Mouse (Mus musculus) brain, embryonic 18.5 days (tissue): ENCODE measurements around the gene Nuak1.

ENCODE experiments used
- DNase-seq: peaks from one replicate; pipeline ENCODE4 v3.0.0-alpha.2; 2012; ENCODE audit warnings: low read depth, low spot score

The Nuak1 gene

DNA sequence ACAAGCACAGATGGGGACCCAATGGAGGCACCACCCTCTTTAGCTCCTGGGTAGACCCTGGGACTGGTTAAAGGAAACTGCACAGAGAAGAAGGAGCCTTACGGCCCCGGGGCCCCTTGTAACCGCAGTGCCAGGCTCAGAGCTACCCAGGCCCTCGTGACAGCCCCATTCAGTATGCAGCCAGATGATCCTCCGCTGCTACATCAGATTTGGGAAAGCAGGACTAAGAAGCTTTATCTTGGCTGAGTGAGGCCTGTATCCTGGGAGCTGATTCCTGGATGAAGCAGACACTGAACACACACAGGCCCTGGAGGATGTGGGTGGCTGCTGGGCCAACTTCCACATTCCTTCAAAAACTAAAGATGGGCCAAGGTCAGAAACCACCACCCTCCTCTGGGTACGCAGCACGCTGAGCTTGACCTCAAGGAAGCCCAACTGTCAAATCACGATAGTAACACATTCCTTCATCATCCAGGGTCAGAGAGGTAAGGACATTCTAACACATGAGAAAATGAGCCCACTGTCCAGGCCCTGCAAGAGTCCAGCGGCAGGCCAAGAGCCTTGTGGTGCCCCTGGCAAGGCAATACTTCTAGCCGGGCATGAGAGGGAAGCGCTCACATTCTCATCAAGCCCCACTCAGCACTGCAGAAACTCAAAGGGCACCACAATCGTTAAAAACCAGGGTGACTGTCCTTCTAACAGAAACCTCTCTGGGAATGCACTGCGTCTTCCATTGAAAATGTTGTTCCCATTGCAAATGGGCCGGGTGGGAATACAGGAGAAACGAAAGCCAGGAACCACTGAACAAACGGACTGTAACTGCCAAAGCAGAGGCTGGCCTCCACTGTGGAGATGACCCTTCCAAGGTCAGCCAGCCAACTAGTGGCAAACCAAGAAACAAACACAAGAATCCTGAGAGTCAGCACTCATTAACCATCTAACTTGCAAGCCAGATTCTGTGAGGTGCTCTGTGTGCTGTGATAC, 29.0 kb downstream of the Nuak1 start:
- no peak for DNase-seq

DNA sequence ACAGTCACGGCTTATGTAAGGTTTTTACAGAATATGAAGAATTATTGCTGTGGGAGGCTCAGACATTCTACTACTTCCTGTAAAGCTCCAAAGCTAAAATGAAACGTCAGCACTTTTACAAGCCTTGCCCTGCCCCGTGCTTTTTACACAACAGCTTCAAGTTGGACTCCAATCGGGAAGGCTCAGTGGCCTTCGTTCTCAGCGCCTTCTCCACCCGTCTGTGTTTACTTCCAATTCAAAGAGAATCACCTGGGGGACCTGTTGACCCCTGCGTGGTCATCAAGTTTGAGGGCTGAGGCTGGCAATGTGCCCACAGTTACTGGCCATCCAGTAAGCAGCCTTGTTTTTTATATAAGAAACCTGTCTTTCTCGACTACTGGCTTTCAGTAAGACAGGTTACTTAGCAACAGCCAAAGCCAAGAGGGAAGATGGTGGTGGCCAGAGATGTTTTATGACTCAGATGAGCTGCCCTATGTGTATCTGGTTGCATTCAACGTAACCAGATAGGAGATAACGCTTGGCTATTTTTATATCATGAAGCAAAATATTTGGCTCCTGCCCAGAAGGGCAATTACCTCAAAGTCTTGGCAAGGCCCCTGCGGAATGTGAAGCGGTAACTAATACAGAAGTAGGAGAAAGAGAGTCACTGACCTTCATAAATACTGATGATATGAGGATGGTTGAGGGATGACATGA, 31.3 kb downstream of the Nuak1 start:
- no peak for DNase-seq

DNA sequence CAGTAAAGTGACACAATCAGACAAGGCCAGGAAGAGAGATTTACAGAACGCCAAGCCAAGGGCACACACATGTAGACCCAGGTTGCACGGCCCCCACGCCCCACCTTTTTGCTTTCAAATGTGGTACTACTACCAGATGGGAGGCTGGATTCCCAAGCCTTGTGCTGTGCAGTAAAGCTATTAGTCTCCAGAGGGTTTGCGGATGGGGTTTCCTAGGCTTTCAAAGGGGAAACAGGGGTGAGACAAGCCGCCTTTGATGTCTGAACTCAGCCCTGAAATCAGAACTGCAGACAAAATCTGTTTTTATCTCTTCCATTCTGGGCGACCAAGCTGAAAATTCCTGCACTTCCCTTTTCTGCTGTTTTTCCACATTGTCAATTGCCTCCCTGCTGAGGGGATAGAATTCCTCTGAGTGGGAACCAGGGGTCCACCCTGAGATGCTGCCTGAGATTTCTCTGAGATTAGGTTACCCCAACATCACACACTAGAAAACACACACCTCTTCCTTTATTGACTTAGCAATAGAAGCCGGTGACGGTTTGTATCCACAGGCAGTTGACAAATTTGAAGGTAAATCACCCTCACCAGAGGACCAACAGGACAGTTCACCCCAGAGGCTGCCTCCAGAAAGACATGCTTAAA, 35.1 kb downstream of the Nuak1 start:
- no peak for DNase-seq

DNA sequence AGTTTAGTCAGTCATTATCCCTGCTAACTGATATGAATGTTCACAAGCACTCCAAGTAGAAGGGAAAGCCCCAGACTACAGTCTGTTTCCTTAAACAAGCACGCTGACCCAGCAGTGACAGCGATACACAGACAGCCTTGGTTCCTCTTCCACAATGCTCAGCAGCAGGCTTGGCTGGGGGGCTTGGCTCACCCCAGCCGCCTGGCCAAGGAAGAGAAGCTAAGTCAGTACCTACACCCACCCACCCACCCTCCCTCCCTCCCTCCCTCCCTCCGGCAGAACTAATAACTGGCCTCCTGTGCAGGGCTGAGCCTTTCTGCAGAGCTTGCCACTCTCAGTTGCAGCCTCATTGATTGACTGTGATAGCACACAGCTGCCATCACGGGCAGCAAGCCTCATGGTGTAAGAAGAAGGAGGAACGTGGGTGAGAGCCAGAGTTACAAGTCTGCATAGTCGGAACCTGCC, 38.5 kb downstream of the Nuak1 start:
- no peak for DNase-seq

DNA sequence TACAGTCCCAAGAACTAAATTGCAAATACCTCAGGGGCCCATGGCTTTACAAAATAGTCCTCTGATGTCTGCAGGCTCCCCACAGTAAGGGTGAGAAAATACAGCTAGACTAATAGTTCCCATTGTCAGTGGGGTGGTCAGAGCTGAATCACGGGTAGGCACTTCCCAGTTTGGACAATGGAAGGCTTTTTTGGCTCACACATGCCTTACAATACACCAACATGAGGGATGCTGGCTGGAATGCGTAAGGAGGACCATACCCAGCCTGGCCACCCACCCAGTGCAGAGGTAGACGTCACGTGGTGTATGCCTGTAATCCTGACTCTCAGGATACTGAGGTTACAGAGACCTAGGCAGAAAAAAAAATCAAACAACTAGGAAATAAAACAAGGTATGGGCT, 39.2 kb downstream of the Nuak1 start:
- DNase-seq, result no peak

DNA sequence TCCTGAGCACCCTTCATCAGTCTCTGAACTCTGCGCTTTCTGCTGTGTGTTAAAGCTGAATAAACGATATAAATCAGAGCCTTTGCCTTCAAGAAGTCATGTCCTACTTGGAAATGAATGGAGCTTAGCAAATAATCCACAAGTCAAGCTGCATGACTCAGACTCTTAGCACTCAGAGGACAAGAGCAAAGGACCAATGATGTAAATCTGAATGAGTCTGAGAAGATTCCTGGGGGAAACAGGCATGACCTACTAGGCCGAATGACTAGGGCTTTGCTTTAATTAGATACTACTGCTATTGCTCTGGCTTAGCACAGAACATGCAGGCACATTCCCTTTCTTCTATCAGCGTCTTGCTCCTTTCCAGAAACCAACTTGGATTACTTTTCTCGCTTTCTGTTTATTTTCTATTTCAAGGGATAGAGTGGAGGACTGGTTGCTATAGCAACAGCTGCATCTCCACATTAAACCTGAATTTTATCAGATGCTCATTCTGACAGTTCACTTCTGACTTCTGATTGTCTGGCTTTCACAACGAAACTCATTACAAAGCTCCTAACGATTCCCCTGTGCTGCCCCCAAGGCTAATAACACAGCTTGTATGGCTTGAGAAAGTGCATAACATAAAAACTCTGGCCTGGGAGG, 40.2 kb downstream of the Nuak1 start:
- DNase-seq, result no peak

DNA sequence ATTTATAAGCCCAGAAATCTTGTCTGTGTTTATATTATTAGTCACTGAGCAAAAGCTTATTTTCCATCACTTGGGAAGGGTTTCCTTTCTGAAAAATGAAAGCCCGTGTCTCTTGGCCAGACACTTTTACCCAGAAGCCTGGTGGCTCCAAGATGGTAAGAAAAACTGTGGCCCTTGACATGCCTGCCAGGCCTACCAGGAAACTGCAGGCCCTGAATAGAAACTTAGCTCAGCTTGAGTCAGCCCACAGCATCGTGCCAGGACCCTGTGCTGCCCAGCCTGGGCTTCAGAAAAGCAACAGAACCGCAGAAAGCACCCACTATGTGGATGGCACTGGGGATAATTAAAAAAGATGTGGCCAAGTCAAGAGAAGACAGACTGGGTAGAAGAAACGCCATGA, 43.1 kb downstream of the Nuak1 start:
- no peak for DNase-seq

DNA sequence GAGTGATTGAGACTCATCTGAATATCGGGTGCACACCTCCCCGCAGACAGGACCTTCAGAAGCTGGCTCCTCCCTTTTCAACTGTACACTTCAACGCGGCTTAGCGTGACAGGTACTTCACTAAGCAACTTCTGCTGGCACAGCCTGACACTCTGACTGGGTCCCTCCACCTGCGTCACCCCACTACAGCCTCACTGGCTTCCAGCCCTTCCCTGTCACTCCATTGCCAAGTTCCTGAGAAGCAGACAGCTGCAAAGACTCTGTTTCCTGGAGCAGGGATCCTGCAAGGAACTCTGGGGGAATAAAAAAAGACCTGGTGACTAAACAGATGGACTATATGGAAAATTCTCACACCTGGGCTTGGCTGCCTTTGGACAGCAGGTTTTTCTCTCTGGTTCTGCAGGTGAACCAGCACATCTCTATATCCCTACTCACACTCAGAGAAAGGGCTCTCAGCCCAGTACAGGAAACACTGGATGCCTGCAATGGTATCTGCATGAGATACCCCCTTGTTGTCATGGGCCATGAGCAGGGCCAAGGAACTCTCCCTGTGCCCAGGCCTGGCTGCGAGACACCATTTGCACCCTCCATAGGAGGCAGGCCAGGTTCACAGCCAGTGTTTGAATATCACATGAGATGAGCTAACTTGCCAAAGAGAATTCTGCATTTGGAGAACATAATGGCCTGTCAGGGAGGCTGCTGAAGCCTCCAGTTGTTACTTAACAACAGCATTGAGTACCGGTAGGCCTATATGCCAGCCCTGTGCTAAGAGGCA, 44.3 kb downstream of the Nuak1 start:
- DNase-seq, result no peak

DNA sequence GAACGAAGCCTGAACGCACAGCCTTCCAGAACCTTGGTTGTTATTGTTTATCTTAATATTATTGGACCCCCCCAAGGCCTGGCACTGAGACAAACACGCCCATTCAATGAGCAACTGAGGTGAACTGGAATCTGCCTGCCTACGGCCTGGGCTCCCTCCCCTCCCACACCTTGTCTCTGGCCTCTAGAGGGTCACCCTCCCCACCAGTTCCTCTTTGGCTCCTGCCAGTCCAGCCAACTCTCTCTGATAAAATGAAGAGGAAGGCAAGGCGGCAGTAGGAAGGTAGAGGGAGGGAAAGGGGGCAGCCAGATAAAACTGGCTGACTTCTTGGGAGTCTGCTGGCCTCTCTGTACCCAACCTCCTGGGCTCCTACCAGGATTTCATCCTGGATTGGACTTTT, 45.1 kb downstream of the Nuak1 start:
- DNase-seq, result no peak

DNA sequence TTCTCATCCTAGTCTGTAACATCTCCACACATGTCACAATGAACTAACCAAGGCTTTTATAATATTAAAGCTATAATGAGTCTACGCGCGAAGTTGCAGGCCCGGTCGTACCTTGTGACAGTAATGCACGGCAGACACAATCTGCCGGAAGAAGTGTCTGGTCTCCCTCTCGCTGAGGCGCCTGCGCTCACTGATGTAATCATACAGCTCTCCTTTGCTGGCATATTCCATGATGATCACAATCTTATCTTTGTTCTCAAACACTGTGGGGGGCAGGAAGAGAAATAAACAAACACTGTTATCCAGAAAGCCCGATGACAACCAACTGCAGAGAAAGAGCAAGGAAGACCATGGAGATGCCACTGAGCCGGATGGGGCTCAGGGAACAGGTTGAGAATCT, 46.5 kb downstream of the Nuak1 start:
- no peak for DNase-seq

DNA sequence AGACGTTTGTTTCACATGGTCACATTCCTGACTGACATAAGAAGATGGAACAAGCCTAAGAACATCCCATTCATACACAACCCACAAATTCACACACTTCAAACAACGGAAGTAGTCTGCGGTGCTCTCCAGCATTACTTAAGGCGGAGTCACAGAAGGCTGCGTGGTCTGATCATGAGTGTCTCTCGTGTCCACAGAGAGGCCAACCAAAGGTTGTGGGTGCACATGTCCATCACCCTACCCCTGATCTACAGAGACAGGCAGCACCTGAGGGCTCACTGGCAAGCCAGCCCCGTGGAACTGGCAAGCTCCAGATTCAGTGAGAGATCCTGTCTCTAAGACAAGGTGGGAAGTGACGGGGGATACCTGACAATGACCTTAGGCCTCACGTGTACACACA, 47.0 kb downstream of the Nuak1 start:
- DNase-seq, result no peak

DNA sequence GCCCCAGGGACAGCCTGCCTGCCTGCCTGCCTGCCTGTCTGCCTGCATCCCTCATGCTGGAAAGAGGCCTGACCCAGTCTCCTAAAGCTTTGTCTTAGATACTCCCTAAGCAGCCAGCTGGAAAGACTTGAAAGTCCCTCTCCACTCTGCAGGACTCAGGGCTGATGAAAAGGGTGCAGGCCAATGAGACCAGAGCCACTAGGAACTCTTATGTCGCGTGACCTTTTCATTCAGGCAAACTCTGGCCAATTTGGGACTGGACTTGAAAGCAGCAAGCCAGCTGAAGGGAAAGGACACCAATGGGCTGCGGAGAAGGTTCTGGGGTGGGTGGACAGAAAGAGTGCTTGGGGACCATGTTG, 47.7 kb downstream of the Nuak1 start:
- no peak for DNase-seq

DNA sequence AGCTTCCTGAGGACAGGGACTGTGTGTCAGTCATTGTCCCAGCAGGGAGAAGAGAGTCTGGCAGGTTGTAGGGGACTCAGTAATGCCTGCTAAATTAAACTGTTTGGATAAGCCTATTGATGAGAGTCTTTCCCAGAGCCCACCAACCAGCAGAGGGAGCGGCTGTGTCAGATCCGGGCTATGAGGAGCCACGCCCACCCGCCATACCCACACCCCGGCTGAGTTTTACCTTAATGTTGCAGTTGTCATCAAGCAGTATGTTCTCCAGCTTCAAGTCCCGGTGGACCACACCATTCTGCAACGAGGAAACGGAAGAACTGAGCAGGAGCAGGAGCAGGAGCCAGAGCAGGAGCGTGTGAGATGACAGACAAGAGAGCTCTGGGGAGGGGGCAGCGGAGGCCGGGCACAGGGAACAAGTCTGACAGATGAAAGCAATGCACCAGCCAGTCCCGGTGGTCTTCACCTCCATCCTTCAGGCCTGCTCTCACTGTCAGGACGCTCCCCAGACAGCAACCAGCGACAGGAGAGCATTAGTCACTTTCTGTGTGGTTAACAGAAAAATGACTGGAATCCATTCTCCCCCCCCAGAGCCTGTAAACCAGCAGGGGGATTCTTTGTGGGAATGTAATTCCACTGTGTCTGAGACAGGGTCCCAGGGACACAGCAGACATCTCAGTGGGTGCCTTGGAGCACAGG, 48.2 kb downstream of the Nuak1 start:
- no peak for DNase-seq

DNA sequence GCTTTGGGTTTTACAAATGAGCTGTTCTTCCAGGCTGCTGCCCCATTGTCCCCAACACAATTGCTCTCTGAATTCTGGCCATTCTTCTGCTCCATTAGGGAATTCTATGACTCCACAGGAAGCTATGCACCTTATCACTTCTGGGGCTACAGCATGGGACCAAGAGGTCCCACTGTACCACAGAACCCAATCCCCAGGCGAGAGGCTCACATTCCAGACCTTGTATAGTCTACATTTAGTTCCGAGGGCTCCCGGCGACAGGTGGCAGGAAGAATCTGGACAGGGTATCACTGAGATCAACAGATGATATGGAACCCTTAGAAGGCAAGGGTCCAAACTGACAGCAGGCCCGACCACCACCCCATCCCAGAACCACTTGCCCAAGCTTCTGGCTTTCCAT, 50.7 kb downstream of the Nuak1 start:
- DNase-seq, result no peak

DNA sequence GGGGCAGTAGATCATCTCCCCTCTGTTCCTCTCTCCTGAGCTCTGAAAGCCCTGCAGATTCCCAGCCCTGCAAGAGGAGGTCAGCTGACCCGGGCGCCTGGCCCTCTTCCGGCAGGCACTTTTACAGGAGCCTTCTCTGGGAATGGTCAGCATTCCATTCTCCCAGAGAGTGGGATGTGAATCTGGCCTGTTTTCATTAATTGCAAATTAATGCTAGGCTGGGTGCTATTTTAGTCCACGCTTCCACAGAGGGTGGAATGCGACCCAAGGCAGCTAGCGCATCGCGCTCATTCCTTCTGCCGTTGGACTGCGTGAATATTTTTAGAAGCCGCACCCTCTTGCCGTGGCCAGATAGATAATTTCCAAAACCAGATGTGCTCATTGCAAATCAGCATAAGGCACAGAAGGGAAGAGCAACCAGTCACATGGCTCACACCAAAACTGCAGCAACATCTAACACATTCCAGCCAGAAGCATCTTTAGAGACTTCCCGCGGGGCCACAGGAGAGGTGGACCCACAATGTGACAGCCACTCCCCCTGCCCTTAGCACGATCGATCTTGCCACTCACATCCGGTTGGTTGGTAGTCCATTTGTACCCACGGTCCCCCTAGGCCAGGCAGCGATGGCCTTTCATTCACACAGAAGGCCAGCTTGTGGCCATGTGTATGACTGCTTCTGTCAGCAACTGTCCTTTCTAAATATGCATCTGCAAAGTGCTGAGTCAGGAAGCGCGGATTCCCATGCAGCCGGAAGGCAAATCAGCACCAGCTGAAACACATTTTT, 51.8 kb downstream of the Nuak1 start:
- DNase-seq, result no peak

DNA sequence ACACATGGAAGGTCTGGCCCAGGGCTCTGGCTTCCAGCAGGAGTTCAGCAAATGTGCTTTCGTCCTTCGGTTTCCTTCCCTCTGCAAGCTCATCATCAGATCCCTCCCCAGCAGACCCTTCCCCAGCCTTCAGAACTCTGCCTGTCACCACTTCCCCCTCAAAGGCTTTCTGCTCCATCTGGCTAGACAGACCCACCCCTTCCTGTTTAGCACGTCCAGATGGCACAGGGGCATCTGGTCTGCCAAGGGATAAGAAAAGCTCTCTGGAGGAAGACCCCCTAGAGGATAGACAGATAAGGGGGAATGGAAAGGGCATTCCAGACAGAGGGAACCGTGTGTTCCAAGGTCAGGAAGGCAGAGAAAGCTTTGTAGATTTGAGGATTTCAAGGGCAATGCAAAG, 53.1 kb downstream of the Nuak1 start:
- DNase-seq, result no peak

DNA sequence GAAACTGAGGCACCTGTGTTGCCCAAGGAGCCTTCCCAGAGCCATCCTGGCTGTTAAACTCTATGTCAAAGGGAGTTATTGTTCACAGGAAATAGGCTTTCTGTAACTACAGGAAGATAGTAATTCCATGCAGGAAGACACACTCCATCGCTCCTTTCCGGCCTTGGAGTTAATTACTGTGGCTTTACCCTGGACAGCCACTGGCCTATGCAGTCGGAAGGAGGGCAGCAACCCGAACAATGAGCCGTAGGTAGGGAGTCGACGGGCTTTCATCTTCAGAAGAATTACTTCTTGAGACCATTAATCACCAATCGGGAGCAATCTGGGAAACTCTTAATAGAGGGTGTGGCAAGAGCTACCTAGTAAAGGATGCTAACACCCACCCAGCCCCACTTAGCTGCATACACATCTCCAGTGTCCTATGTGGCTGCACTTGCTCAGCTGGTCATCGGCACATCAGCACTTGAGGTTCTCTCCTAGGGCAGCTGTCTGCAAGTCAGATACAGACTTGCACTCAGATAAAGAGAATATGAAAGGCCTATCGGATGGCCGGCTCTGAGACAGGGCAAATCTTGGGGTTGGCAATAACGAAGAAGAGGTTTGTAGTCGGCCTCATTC, 53.7 kb downstream of the Nuak1 start:
- no peak for DNase-seq

DNA sequence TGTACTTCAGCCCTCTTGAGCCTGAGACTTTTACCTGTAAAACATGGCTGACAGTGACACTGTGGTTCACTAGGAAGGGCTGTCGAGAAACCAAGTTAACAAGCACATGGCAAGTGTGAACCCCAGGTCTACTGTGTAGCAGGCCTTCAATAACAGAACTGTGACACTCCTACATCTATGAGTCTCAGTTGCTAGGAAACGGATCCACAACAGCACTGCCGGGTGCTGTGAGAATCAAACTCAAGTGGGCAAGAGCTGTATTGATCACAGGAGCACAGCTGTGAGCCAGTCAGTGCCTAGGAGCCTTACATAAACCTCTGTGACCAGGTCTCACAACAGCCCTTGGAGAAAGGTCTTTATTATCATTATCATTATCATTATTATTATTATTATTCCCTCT, 54.2 kb downstream of the Nuak1 start:
- no peak for DNase-seq

DNA sequence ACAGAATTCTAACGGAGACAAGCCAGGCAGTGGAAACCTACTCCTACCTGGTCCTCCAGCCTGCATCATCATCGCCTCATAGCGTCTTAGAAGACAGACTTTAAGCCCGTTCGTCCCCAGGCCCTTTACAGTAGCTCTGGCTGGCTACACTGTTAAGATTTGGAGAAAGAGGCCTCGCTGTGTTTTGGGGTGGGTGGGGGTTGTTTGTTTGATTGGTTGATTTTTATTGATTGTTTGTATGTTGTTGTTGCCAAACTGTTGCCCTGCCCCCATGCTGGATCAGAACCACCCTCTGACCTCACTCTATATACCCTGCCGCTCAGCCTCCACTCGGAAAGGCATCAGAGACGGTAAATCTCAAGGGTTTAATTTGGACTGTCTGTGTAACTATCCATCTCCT, 55.6 kb downstream of the Nuak1 start:
- no peak for DNase-seq
